In the genomic region with DNA sequence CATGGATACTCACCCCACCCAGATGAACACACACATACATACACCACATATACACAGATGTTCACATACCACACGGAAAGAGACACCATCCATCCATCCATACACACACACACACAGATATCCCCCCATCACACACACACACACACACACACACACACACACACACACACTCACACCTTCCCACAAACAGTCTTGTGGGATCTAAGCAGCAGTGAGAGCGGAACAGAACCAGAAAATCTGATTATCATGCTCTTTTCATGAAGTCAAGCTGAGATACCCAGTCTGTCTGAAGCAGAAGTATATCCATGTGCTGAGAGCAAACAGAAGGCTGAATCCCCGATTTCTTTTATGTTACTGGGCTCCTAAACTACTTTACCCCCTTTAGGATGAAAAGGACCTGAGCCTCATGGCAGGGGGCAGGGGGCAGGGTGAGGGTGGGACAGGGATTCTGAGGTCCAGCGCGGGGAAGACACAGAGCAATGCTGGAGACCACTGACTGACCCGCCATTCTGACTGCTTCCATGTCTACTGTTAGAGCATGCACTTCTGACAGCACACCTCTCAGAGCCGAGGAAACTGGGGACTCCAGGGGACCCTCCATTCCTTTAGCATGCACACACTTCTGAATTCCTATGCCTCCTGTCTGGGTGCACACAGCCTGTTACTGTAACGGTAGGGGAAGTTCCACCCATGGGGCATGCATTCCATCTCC, we compare ENCODE assay signal across 29 mouse cellular contexts.
DNase-seq lines count a peak whose midpoint lies in the region; ATAC-seq lines count a peak whose summit lies in the region.
"Had no signal": no experiment of that assay in that cellular context is flagged by ENCODE, and none has a peak within 500 bp of the region (broad histone marks: within the 10 kb centered on the region; RNA-seq: fewer than 3 reads in every experiment).

No protein-coding gene starts in this region.

- no peaks in the 10 kb centered on the region for H3K27me3 ChIP-seq in hindbrain, embryonic 11.5 days (ENCODE audit: control insufficient read depth, insufficient read depth, low read length)
- H3K27me3 ChIP-seq in hindbrain, embryonic 16.5 days (replicated peaks; ENCODE audit: control insufficient read depth, insufficient read depth, low read length) = no peaks in the 10 kb centered on the region
- peaks cover 3% of the 10 kb centered on the region; the same call in 1 of the 2 replicates for H3K27me3 ChIP-seq in hindbrain, embryonic 12.5 days
- H3K27me3 ChIP-seq in midbrain, embryonic 11.5 days (ENCODE audit: control insufficient read depth, insufficient read depth, low read length) = no peaks in the 10 kb centered on the region
- no peaks in the 10 kb centered on the region for H3K27me3 ChIP-seq in midbrain, embryonic 16.5 days (ENCODE audit: control insufficient read depth, insufficient read depth, low read depth, low read length)
- H3K27me3 ChIP-seq: limb, embryonic 12.5 days; liver, embryonic 15.5 days; lung, embryonic 15.5 days; stomach, embryonic 15.5 days had no signal

- ATAC-seq in hindbrain, embryonic 11.5 days (ENCODE audit: low FRiP score) = peak; percentile 64
- no peak; the same call in 1 of the 2 replicates for ATAC-seq in hindbrain, embryonic 16.5 days
- peak; percentile 46 for ATAC-seq in hindbrain, embryonic 12.5 days (ENCODE audit: low FRiP score)
- peak; percentile 68 for ATAC-seq in midbrain, embryonic 11.5 days (ENCODE audit: low FRiP score)
- ATAC-seq in midbrain, embryonic 16.5 days = peak; percentile 22; the same call in 1 of the 2 replicates
- ATAC-seq: forebrain, embryonic 13.5 days; intestine, postnatal 0 days had no signal

- peak; percentile 28 for DNase-seq in hindbrain, embryonic 11.5 days (ENCODE audit: low spot score)
- DNase-seq in midbrain, embryonic 11.5 days (ENCODE audit: low spot score, missing footprints) = no peak
- no peak for DNase-seq in adrenal gland, postnatal 10 days
- DNase-seq in layer of hippocampus, postnatal 14 days (ENCODE audit: low spot score in 2 of 2) = no peak
- no peak for DNase-seq in right cerebral cortex, adult 2 months (ENCODE audit: low spot score in 2 of 2)
- DNase-seq: adrenal gland, postnatal 14 days; cerebellum, adult 11 months; cerebellum, adult 9-10 months; cerebellum, postnatal 36 days; embryo, embryonic 11 days; gastrocnemius, postnatal 10 days; heart, adult 11 months; heart, postnatal 36 days; kidney, adult 9 months; kidney, postnatal 25 days; right cerebral cortex, postnatal 25 days had no signal

- H3K9me3 ChIP-seq in hindbrain, embryonic 11.5 days (ENCODE audit: control insufficient read depth, low read length) = no peaks in the 10 kb centered on the region
- no peaks in the 10 kb centered on the region for H3K9me3 ChIP-seq in hindbrain, embryonic 16.5 days (ENCODE audit: control insufficient read depth, low read length)
- H3K9me3 ChIP-seq in hindbrain, embryonic 12.5 days (replicated peaks) = no peaks in the 10 kb centered on the region
- no peaks in the 10 kb centered on the region for H3K9me3 ChIP-seq in midbrain, embryonic 11.5 days (ENCODE audit: control insufficient read depth, low read length)
- H3K9me3 ChIP-seq in midbrain, embryonic 16.5 days (replicated peaks; ENCODE audit: control insufficient read depth, low read length, poor library complexity, severe bottlenecking) = no peaks in the 10 kb centered on the region
- H3K9me3 ChIP-seq: forebrain, embryonic 13.5 days; limb, embryonic 12.5 days; liver, embryonic 15.5 days; lung, embryonic 15.5 days; neural tube, embryonic 13.5 days; stomach, embryonic 15.5 days had no signal

- WGBS in hindbrain, embryonic 11.5 days = 51% methylated on average over 8 of the region's 8 CpGs
- 36% methylated on average over 6 of the region's 8 CpGs for WGBS in hindbrain, embryonic 16.5 days
- WGBS in hindbrain, embryonic 12.5 days = 41% methylated on average over 8 of the region's 8 CpGs
- 46% methylated on average over 8 of the region's 8 CpGs for WGBS in midbrain, embryonic 11.5 days
- 39% methylated on average over 8 of the region's 8 CpGs for WGBS in midbrain, embryonic 16.5 days

- no peak overlapping the region; the same call in 1 of the 2 replicates for H3K27ac ChIP-seq in hindbrain, embryonic 11.5 days (ENCODE audit: low read depth, low read length)
- no peak overlapping the region for H3K27ac ChIP-seq in hindbrain, embryonic 16.5 days (ENCODE audit: low read depth, low read length)
- H3K27ac ChIP-seq in hindbrain, embryonic 12.5 days = no peak overlapping the region
- no peak overlapping the region for H3K27ac ChIP-seq in midbrain, embryonic 11.5 days (ENCODE audit: low read depth, low read length)
- no peak overlapping the region for H3K27ac ChIP-seq in midbrain, embryonic 16.5 days (ENCODE audit: low read length)
- H3K27ac ChIP-seq: forebrain, embryonic 13.5 days; left cerebral cortex, adult 2 months; limb, embryonic 12.5 days; liver, embryonic 15.5 days; lung, embryonic 15.5 days; neural tube, embryonic 13.5 days; stomach, embryonic 15.5 days had no signal

- no peaks in the 10 kb centered on the region for H3K36me3 ChIP-seq in hindbrain, embryonic 11.5 days (ENCODE audit: control insufficient read depth, insufficient read depth, low read length)
- H3K36me3 ChIP-seq in hindbrain, embryonic 16.5 days (ENCODE audit: control insufficient read depth, insufficient read depth, low read length) = no peaks in the 10 kb centered on the region
- no peaks in the 10 kb centered on the region for H3K36me3 ChIP-seq in hindbrain, embryonic 12.5 days
- no peaks in the 10 kb centered on the region for H3K36me3 ChIP-seq in midbrain, embryonic 11.5 days (ENCODE audit: control insufficient read depth, insufficient read depth, low read length)
- no peaks in the 10 kb centered on the region for H3K36me3 ChIP-seq in midbrain, embryonic 16.5 days (ENCODE audit: control insufficient read depth, insufficient read depth, low read length)
- H3K36me3 ChIP-seq: G1E; limb, embryonic 12.5 days; liver, embryonic 15.5 days; lung, embryonic 15.5 days; neural tube, embryonic 13.5 days; stomach, embryonic 15.5 days had no signal

- H3K4me1 ChIP-seq in hindbrain, embryonic 11.5 days (replicated peaks; ENCODE audit: control insufficient read depth, insufficient read depth, low read length) = peaks cover 3% of the 10 kb centered on the region; the same call in 1 of the 2 replicates
- peaks cover 22% of the 10 kb centered on the region for H3K4me1 ChIP-seq in hindbrain, embryonic 16.5 days (ENCODE audit: control insufficient read depth, insufficient read depth, low read depth, low read length)
- peaks cover 46% of the 10 kb centered on the region for H3K4me1 ChIP-seq in hindbrain, embryonic 12.5 days
- peaks cover 19% of the 10 kb centered on the region for H3K4me1 ChIP-seq in midbrain, embryonic 11.5 days (ENCODE audit: control insufficient read depth, insufficient read depth, low read length)
- H3K4me1 ChIP-seq in midbrain, embryonic 16.5 days (ENCODE audit: control insufficient read depth, insufficient read depth, low read length) = peaks cover 18% of the 10 kb centered on the region
- H3K4me1 ChIP-seq: liver, embryonic 15.5 days had no signal

- H3K9ac ChIP-seq in hindbrain, embryonic 11.5 days (ENCODE audit: low read depth, low read length) = no peak overlapping the region
- H3K9ac ChIP-seq in hindbrain, embryonic 16.5 days (ENCODE audit: low read depth, low read length) = no peak overlapping the region
- no peak overlapping the region for H3K9ac ChIP-seq in hindbrain, embryonic 12.5 days
- H3K9ac ChIP-seq in midbrain, embryonic 11.5 days (ENCODE audit: low read length) = 0 out of 2 replicates have a peak overlapping the region, but pooled peaks have one; percentile 9
- no peak overlapping the region; the same call in 1 of the 2 replicates for H3K9ac ChIP-seq in midbrain, embryonic 16.5 days (ENCODE audit: low read depth, low read length)
- H3K9ac ChIP-seq: forebrain, embryonic 13.5 days; limb, embryonic 12.5 days; liver, embryonic 15.5 days; lung, embryonic 15.5 days; neural tube, embryonic 13.5 days; stomach, embryonic 15.5 days had no signal

- no peak overlapping the region for H3K4me2 ChIP-seq in hindbrain, embryonic 11.5 days (replicated peaks; ENCODE audit: low read depth, low read length)
- H3K4me2 ChIP-seq in hindbrain, embryonic 16.5 days (ENCODE audit: low read length) = no peak overlapping the region
- H3K4me2 ChIP-seq in hindbrain, embryonic 12.5 days (replicated peaks) = no peak overlapping the region
- H3K4me2 ChIP-seq in midbrain, embryonic 11.5 days = no peak overlapping the region
- H3K4me2 ChIP-seq in midbrain, embryonic 16.5 days (ENCODE audit: low read length) = no peak overlapping the region
- H3K4me2 ChIP-seq: forebrain, embryonic 13.5 days; heart, embryonic 11.5 days; limb, embryonic 12.5 days; liver, embryonic 15.5 days; lung, embryonic 15.5 days; neural tube, embryonic 13.5 days; stomach, embryonic 15.5 days had no signal

- no peak overlapping the region for H3K4me3 ChIP-seq in hindbrain, embryonic 11.5 days (ENCODE audit: low read depth, low read length)
- no peak overlapping the region for H3K4me3 ChIP-seq in hindbrain, embryonic 16.5 days (ENCODE audit: low read length)
- H3K4me3 ChIP-seq in hindbrain, embryonic 12.5 days = no peak overlapping the region
- no peak overlapping the region for H3K4me3 ChIP-seq in midbrain, embryonic 11.5 days (ENCODE audit: low read depth, low read length)
- no peak overlapping the region for H3K4me3 ChIP-seq in midbrain, embryonic 16.5 days (ENCODE audit: low read depth, low read length)
- H3K4me3 ChIP-seq: forebrain, embryonic 13.5 days; left cerebral cortex, adult 2 months; limb, embryonic 12.5 days; liver, embryonic 15.5 days; lung, embryonic 15.5 days; neural tube, embryonic 13.5 days; stomach, embryonic 15.5 days had no signal
